ENCODE assay signal across 23 mouse cellular contexts in the genomic region with DNA sequence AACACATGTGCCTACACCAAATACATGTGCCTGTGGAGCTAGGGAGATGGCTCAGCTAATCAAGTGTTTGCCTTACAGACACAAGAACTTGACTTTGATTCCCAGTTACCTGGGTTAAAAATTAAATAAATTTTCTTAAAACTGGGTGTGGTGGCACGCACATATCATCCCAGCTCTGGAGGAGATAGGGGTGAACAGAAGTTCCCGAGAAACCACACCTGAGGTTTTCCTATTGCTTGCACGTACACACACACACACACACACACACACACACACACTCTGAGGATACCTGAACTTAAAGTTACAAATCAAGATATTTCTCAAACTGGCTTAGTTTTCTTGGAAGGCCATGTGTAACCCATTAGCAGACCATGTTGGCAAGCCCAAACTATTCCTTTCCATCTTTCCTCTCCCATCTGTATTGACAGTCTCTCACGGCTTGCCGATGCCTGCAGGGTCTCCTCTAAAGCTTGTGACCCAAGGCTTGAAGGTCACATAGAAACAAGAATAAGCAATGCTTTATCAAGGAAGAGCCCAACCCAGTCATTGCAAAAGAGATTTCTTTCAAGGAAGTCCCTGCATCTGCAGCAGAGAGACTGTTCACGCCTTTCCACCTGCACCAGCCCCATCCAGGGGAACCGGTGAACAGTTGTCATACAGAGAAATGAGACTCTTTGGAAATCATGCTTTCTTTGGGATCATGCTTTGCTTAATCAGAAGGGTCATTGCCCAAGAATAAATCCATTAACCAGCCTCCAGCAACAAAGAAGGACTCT.
"Had no signal": no experiment of that assay in that cellular context is flagged by ENCODE, and none has a peak within 500 bp of the region (broad histone marks: within the 10 kb centered on the region; RNA-seq: fewer than 3 reads in every experiment).

No protein-coding gene starts in this region.

- H3K27me3 ChIP-seq: limb, embryonic 15.5 days had no signal

- H3K9me3 ChIP-seq: heart, embryonic 10.5 days; heart, embryonic 13.5 days; heart, embryonic 15.5 days; limb, embryonic 13.5 days; limb, embryonic 15.5 days had no signal

- H3K4me1 ChIP-seq: heart, embryonic 13.5 days; heart, embryonic 15.5 days; limb, embryonic 13.5 days; limb, embryonic 15.5 days had no signal

- H3K27ac ChIP-seq: gastrocnemius, adult 2 months; heart, embryonic 10.5 days; heart, embryonic 13.5 days; heart, embryonic 15.5 days; hindbrain, embryonic 14.5 days; limb, embryonic 13.5 days; limb, embryonic 15.5 days; liver, embryonic 14.5 days had no signal

- H3K4me3 ChIP-seq: gastrocnemius, adult 2 months; heart, embryonic 10.5 days; heart, embryonic 13.5 days; heart, embryonic 15.5 days; limb, embryonic 13.5 days; limb, embryonic 15.5 days had no signal

- H3K4me2 ChIP-seq: heart, embryonic 13.5 days; heart, embryonic 15.5 days; hindbrain, embryonic 14.5 days; limb, embryonic 13.5 days; limb, embryonic 15.5 days; liver, embryonic 11.5 days had no signal

- H3K36me3 ChIP-seq: heart, embryonic 10.5 days; heart, embryonic 13.5 days; heart, embryonic 15.5 days; limb, embryonic 13.5 days; limb, embryonic 15.5 days had no signal

- H3K9ac ChIP-seq: heart, embryonic 13.5 days; heart, embryonic 15.5 days; hindbrain, embryonic 14.5 days; limb, embryonic 13.5 days; limb, embryonic 15.5 days; liver, embryonic 14.5 days had no signal

- DNase-seq: gastrocnemius, adult 2 months; gastrocnemius, postnatal 10 days; gastrocnemius, postnatal 25 days; heart, adult 18-20 months; heart, postnatal 14 days; heart, postnatal 36 days; kidney, adult 11 months; kidney, adult 8-10 months; kidney, postnatal 10 days; kidney, postnatal 36 days; layer of hippocampus, postnatal 36 days; left cerebral cortex, postnatal 4 days; lung, adult 18-20 months had no signal

- ATAC-seq: hindbrain, embryonic 16.5 days; inflammation-experienced regulatory T-cells, adult 6 months had no signal
